Mouse (Mus musculus): Measurements from ENCODE around the gene Hoxb9. TPM values are rescaled to one million over a fixed set of nuclear protein-coding genes. Genes with fewer than 3 reads are reported as not detected.

The Hoxb9 gene
- polyA plus RNA-seq (2017; shearing (Covaris generic)) = not detected

DNA sequence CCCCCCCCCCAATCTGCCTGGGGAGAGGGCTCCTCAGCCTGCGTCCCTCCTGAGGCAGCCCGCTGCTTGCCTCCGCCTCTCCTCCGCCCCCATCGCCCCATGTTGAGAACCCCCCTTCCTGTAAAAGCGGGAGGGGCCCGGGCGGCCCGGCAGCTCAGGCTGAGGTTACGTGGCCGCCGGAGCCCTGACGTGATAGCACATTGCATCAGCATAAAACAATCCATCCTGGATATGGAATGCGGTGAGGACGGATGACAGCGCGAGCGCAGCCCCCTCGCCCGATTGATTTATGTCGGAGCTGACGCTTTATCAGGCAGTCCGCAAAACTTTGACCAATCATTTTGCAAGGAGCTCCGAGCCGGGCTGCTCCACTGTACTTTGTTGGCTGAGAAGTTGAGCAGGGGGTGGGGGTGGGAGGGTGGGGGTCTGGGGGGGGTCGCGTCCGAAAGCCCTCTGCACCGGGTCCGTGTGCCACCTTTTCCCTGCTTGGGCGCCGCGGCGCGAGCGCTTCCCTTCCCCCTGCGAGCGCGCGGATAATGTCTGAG is at the start of gene Hoxb9:
Gene Hoxb9 (plus strand): TSS at position 462 of the 545 bp plus-strand sequence.

GRCm38 (mm10) chr11:96281855-96282570 is 10.8 kb downstream of the Hoxb9 start, which contains the start of gene Hoxb8:
Hoxb8 (plus strand) TSS chr11:96281905.

DNA sequence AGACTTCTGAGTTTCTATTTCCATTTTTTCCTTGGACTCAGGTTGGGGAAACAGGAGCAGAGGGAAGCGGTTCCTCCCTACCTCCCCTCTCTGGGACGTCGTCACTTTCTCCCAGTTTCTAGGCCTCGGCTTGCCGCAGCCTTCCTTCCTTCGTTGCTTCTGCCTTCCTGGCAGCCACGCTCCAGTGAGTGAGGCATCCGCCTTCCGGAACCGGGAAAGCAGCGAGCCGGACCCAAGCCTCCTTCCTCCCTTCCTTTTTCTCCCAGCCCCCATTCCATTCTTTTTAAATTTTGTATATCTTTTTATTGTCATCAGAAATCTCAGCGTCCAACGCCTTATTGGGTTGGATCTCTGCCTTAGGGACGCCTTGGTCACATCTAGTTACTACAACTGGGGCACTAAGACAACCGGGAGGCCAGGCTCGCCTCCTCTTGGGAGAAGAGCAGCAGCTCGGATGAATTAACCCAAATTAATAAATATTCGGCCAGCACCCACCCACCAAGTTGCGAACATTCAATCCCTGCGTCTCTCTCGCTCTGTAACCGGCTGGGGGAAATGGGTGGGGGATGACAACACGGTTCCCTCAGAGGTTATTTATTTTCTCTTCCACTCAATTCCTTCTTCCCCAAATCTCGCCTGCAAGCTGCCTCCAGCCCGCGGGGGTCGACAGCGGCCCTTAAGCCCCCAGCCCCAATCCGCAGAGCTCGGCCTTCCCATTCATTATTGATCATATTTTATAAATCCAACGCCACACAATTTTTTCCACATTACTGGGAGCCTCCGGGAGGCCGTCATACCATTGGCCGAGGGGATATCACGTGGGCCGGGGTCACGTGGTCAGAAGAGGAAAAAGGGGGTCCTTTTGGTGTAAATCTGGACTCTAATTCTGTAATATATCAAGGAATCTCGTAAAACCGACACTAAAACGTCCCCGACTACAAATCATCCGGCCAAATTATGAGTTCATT is 14.8 kb downstream of the Hoxb9 start, which contains the start of gene Hoxb7:
Gene Hoxb7 (plus strand): TSS at position 853 of the 968 bp plus-strand sequence.

DNA sequence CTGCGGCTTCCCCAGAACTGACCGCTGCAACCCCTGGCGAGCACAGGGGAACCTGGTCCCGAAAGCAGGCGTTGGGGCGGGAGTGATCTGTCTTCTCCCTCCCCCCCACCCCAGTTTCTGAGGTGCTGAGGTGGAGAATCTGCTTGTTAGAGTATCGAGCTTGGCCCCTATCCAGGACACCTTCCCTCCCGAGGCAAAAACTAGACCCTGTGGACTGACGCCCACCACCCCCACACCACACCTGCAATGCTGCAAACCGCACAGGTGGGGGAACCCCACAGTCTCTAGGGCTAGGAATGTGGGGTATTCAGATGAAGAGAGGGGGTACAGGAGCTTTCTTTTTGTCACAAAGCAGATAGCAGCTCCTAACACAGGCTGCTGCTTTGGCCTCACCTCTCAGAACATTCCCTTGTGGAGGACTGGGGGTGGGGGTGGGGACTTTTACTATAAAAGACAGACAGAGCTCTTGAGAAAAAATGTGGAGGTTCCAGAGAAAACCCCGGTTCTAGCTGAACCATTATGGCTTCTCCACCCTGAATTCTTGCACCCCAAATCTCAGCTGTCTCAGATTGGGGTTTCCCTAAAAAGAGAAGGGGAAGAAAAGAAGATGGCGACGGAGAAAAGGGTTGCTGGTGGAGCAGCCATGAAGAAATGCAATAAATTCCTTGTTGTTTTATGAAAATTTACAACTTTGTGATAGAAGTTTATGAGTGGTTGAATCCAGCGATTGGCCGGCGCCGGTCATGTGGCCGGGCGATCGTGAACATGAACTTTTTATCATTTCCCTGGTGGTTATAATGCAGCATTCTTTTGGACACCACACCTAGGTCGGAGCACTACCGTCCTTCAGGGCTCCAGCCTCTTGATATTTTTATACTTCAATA is 20.7 kb downstream of the Hoxb9 start, which contains the start of gene Hoxb6:
Gene Hoxb6 (plus strand): TSS at position 796 of the 884 bp plus-strand sequence.

GRCm38 (mm10) chr11:96303151-96304099 is 32.2 kb downstream of the Hoxb9 start, which contains the start of gene Hoxb5:
Hoxb5 (plus strand) TSS chr11:96303336.

GRCm38 (mm10) chr11:96317608-96318367 is 46.5 kb downstream of the Hoxb9 start, which contains the start of gene Hoxb4:
Hoxb4 (plus strand) TSS chr11:96318267.

GRCm38 (mm10) chr11:96323154-96323553 is 51.9 kb downstream of the Hoxb9 start, which contains the start of gene Hoxb3:
Hoxb3 (plus strand) TSS chr11:96323326.

Other genes with a start within 250 kb of the Hoxb9 start
- gene Gip, start 246.9 kb upstream of the Hoxb9 start, polyA plus RNA-seq (2017; shearing (Covaris generic)) = not detected
- 85.6 TPM for gene Snf8, start 236.6 kb upstream of the Hoxb9 start, polyA plus RNA-seq (2017; shearing (Covaris generic))
- gene Ube2z, start 206.1 kb upstream of the Hoxb9 start, polyA plus RNA-seq (2017; shearing (Covaris generic)) = 42.9 TPM
- gene Atp5g1, start 195.8 kb upstream of the Hoxb9 start, polyA plus RNA-seq (2017; shearing (Covaris generic)) = 364 TPM
- not detected for gene Calcoco2, start 159.5 kb upstream of the Hoxb9 start, polyA plus RNA-seq (2017; shearing (Covaris generic))
- gene Ttll6, start 137.7 kb upstream of the Hoxb9 start, polyA plus RNA-seq (2017; shearing (Covaris generic)) = not detected
- not detected for gene Hoxb13, start 77.1 kb upstream of the Hoxb9 start, polyA plus RNA-seq (2017; shearing (Covaris generic))
- gene Hoxb8, start 10.4 kb downstream of the Hoxb9 start, polyA plus RNA-seq (2017; shearing (Covaris generic)) = not detected
- gene Hoxb7, start 15.2 kb downstream of the Hoxb9 start, polyA plus RNA-seq (2017; shearing (Covaris generic)) = not detected
- gene Hoxb6, start 21.0 kb downstream of the Hoxb9 start, polyA plus RNA-seq (2017; shearing (Covaris generic)) = not detected
- gene Hoxb5, start 31.9 kb downstream of the Hoxb9 start, polyA plus RNA-seq (2017; shearing (Covaris generic)) = 0.10 TPM
- gene Hoxb4, start 46.8 kb downstream of the Hoxb9 start, polyA plus RNA-seq (2017; shearing (Covaris generic)) = 0.41 TPM
- 0.11 TPM for gene Hoxb3, start 51.9 kb downstream of the Hoxb9 start, polyA plus RNA-seq (2017; shearing (Covaris generic))
- gene Hoxb2, start 79.1 kb downstream of the Hoxb9 start, polyA plus RNA-seq (2017; shearing (Covaris generic)) = not detected
- 0.28 TPM for gene Hoxb1, start 94.3 kb downstream of the Hoxb9 start, polyA plus RNA-seq (2017; shearing (Covaris generic))
- 725 TPM for gene Skap1, start 193.1 kb downstream of the Hoxb9 start, polyA plus RNA-seq (2017; shearing (Covaris generic))